Mouse (Mus musculus): ENCODE measurements around the gene Ifitm6.

GRCm38 (mm10) chr7:141021489-141022449 is 4.0 kb upstream of the Ifitm6 start:
- no peak for TF ChIP-seq CTCF (IDR thresholded peaks at IDR 0.05; ENCODE audit: low read depth, low read length)
- no peak for TF ChIP-seq POLR2A (IDR thresholded peaks at IDR 0.05; ENCODE audit: borderline replicate concordance, low read depth, low read length)

Measured in bone marrow macrophage, adult 2 months (primary cell).